Mouse (Mus musculus): ENCODE measurements around the gene Nhej1.

- TF ChIP-seq CTCF (IDR thresholded peaks at IDR 0.05) (no peak), EP300 (IDR thresholded peaks at IDR 0.05) (no peak)
Measured at GRCm38 (mm10) chr1:74967962-74968580, 156.9 kb downstream of the Nhej1 start.

Measured in lung, postnatal 0 days (tissue).